Comparison of ENCODE assay signal across 22 mouse cellular contexts in genomic region chr9:23380171-23380835, GRCm38 (mm10).
DNase-seq lines count a peak whose midpoint lies in the region; ATAC-seq lines count a peak whose summit lies in the region.
"Had no signal": no experiment of that assay in that cellular context is flagged by ENCODE, and none has a peak within 500 bp of the region (broad histone marks: within the 10 kb centered on the region; RNA-seq: fewer than 3 reads in every experiment).

No protein-coding gene starts in this region.

- H3K4me1 ChIP-seq in hindbrain, embryonic 11.5 days (replicated peaks; ENCODE audit: control insufficient read depth, insufficient read depth, low read length): peaks cover 4% of the 10 kb centered on the region
- H3K4me1 ChIP-seq in hindbrain, embryonic 12.5 days: peaks cover 32% of the 10 kb centered on the region
- peaks cover 46% of the 10 kb centered on the region for H3K4me1 ChIP-seq in forebrain, embryonic 14.5 days (ENCODE audit: control insufficient read depth, insufficient read depth, low read length)
- H3K4me1 ChIP-seq: megakaryocyte, embryonic 14.5 days had no signal

- 34% methylated on average over 5 of the region's 5 CpGs for WGBS in hindbrain, embryonic 11.5 days
- WGBS in hindbrain, embryonic 12.5 days: 36% methylated on average over 5 of the region's 5 CpGs
- 10% methylated on average over 5 of the region's 5 CpGs for WGBS in forebrain, embryonic 14.5 days

- no peak overlapping the region for H3K4me2 ChIP-seq in hindbrain, embryonic 11.5 days (replicated peaks; ENCODE audit: low read depth, low read length)
- no peak overlapping the region for H3K4me2 ChIP-seq in hindbrain, embryonic 12.5 days (replicated peaks)
- no peak overlapping the region for H3K4me2 ChIP-seq in forebrain, embryonic 14.5 days (ENCODE audit: low read length)
- H3K4me2 ChIP-seq: embryonic facial prominence, embryonic 13.5 days; heart, embryonic 13.5 days; hindbrain, embryonic 13.5 days; intestine, embryonic 15.5 days had no signal

- H3K9ac ChIP-seq in hindbrain, embryonic 11.5 days (ENCODE audit: low read depth, low read length): no peak overlapping the region
- no peak overlapping the region for H3K9ac ChIP-seq in hindbrain, embryonic 12.5 days
- no peak overlapping the region for H3K9ac ChIP-seq in forebrain, embryonic 14.5 days (ENCODE audit: low read length)
- H3K9ac ChIP-seq: embryonic facial prominence, embryonic 13.5 days; heart, embryonic 13.5 days; hindbrain, embryonic 13.5 days; intestine, embryonic 15.5 days; liver, postnatal 0 days had no signal

- H3K27ac ChIP-seq in hindbrain, embryonic 11.5 days (ENCODE audit: low read depth, low read length): peak overlapping the region; percentile 25; the same call in 1 of the 2 replicates
- H3K27ac ChIP-seq in hindbrain, embryonic 12.5 days: no peak overlapping the region
- H3K27ac ChIP-seq in forebrain, embryonic 14.5 days (ENCODE audit: low read depth, low read length): peak overlapping the region; percentile 55; the same call in 1 of the 2 replicates
- H3K27ac ChIP-seq: embryonic facial prominence, embryonic 13.5 days; intestine, embryonic 15.5 days had no signal

- no peak overlapping the region for H3K4me3 ChIP-seq in hindbrain, embryonic 11.5 days (ENCODE audit: low read depth, low read length)
- no peak overlapping the region for H3K4me3 ChIP-seq in hindbrain, embryonic 12.5 days
- no peak overlapping the region for H3K4me3 ChIP-seq in forebrain, embryonic 14.5 days (ENCODE audit: low read depth, low read length)
- H3K4me3 ChIP-seq: embryonic facial prominence, embryonic 13.5 days; heart, embryonic 13.5 days; hindbrain, embryonic 13.5 days; intestine, embryonic 15.5 days; megakaryocyte, embryonic 14.5 days had no signal

- peak; percentile 53 for DNase-seq in embryo, embryonic 10 days (ENCODE audit: low spot score)
- no peak for DNase-seq in embryo, embryonic 9.5 days (ENCODE audit: extremely low spot score)
- DNase-seq in hindbrain, embryonic 11.5 days (ENCODE audit: low spot score): peak; percentile 34
- peak; percentile 37 for DNase-seq in Muller cell, postnatal 12 days (ENCODE audit: inconsistent ontology term)
- DNase-seq in forebrain, embryonic 14.5 days (ENCODE audit: low spot score): no peak
- no peak for DNase-seq in frontal cortex, postnatal 14 days (ENCODE audit: low spot score in 2 of 2)
- DNase-seq in urinary bladder, postnatal 4 days (ENCODE audit: low spot score in 2 of 2): no peak
- DNase-seq: adrenal gland, postnatal 10 days; cerebellum, adult 11-12 months; cerebellum, postnatal 25 days; gastrocnemius, postnatal 10 days; kidney, postnatal 4 days; liver; liver, postnatal 0 days; lung, postnatal 14 days; thymus, postnatal 4 days had no signal

- H3K9me3 ChIP-seq in hindbrain, embryonic 11.5 days (ENCODE audit: control insufficient read depth, low read length): no peaks in the 10 kb centered on the region
- no peaks in the 10 kb centered on the region for H3K9me3 ChIP-seq in hindbrain, embryonic 12.5 days (replicated peaks)
- H3K9me3 ChIP-seq in forebrain, embryonic 14.5 days (replicated peaks; ENCODE audit: control insufficient read depth, low read length): no peaks in the 10 kb centered on the region
- H3K9me3 ChIP-seq: embryonic facial prominence, embryonic 13.5 days; heart, embryonic 13.5 days; hindbrain, embryonic 13.5 days; intestine, embryonic 15.5 days; megakaryocyte, embryonic 14.5 days had no signal

- ATAC-seq in hindbrain, embryonic 11.5 days (ENCODE audit: low FRiP score): peak; percentile 62
- ATAC-seq in hindbrain, embryonic 12.5 days (ENCODE audit: low FRiP score): no peak; the same call in 1 of the 2 replicates
- no peak for ATAC-seq in forebrain, embryonic 14.5 days
- ATAC-seq: intestine, embryonic 15.5 days; liver, postnatal 0 days had no signal

- H3K36me3 ChIP-seq in hindbrain, embryonic 11.5 days (ENCODE audit: control insufficient read depth, insufficient read depth, low read length): no peaks in the 10 kb centered on the region
- H3K36me3 ChIP-seq in hindbrain, embryonic 12.5 days: no peaks in the 10 kb centered on the region
- no peaks in the 10 kb centered on the region for H3K36me3 ChIP-seq in forebrain, embryonic 14.5 days (ENCODE audit: control insufficient read depth, insufficient read depth, low read length)
- H3K36me3 ChIP-seq: embryonic facial prominence, embryonic 13.5 days; heart, embryonic 13.5 days; hindbrain, embryonic 13.5 days; intestine, embryonic 15.5 days had no signal

- H3K27me3 ChIP-seq in hindbrain, embryonic 11.5 days (ENCODE audit: control insufficient read depth, insufficient read depth, low read length): no peaks in the 10 kb centered on the region
- H3K27me3 ChIP-seq in hindbrain, embryonic 12.5 days: no peaks in the 10 kb centered on the region
- H3K27me3 ChIP-seq in forebrain, embryonic 14.5 days (replicated peaks; ENCODE audit: control insufficient read depth, insufficient read depth, low read length): no peaks in the 10 kb centered on the region
- H3K27me3 ChIP-seq: embryonic facial prominence, embryonic 13.5 days; heart, embryonic 13.5 days; hindbrain, embryonic 13.5 days; intestine, embryonic 15.5 days; megakaryocyte, embryonic 14.5 days had no signal

Comparison
In these comparisons a context has a peak if more than half of its experiments do, and no peak if none do; other contexts are left out.
1. DNase-seq: peak in embryo, embryonic 10 days (single experiment), hindbrain, embryonic 11.5 days (single experiment) and Muller cell, postnatal 12 days (single experiment); none in embryo, embryonic 9.5 days (single experiment), forebrain, embryonic 14.5 days (single experiment), frontal cortex, postnatal 14 days (0 of 2) and urinary bladder, postnatal 4 days (0 of 2).